ENCODE assay signal across 8 mouse cellular contexts in the genomic region with DNA sequence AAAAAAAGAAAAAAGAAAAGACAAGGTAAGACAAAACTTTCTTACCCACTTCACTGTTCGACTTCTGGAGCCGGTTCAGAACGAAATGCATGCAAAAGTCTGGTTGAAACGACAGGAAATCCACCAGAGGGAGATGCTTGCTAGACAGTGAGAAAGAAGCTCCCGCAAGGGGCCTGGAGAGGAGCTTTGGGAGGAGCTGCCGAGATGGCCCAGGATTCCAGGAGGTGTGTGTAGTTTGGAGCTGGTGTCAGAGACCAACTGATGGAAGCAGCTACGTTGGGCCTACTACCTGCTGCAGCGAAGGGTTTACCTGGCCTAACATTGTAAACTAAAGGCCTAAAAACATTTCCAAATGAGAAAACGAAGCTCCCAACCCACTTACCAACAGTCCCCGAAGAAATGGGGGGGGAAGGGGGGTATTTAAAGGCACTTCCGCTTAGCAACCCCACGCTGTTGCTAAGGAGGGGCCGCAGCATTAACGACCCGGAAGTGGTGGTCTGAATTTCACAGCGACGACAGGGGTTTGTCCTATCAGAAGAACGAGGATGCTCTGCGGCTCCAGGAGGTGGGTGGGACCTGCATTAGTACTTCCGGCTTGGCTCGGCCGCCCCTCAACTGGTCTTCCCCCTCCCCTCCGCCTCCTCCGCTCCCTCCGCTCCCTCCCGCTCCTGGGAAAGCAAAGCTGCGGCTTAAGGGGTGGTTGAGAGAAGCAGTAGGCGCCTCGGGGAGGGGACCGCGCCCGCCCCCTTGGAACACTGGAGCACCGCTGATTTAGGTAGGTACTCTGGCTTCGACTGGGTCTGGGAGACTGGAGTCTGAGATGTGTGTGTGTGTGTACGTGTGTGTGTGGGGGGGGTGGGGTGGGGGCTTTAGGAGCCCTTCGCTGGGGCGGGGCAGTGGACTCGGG. TPM values are rescaled to one million over a fixed set of nuclear protein-coding genes. Genes with fewer than 3 reads are reported as not detected.
A peak's percentile ranks its signal among the peaks of the same experiment; 100 is the strongest.
DNase-seq lines count a peak whose midpoint lies in the region; ATAC-seq lines count a peak whose summit lies in the region.

A gene (minus strand): TSS at position 401 of the 907 bp plus-strand sequence.
A gene (plus strand): TSS at position 531 of the 907 bp plus-strand sequence.

- intact Hi-C loops in gastrocnemius, postnatal 14 days (cut with DNase I; ENCODE audit: low total_unique reads) = loop anchor here (10.0 kb wide), 1 partner anchor 96 kb away; no protein-coding TSS in a partner anchor
- intact Hi-C loops in left cerebral cortex, postnatal 10 days (cut with DNase I) = loop anchor here (2.0 kb wide), 1 partner anchor 96 kb away; no protein-coding TSS in a partner anchor

- DNase-seq in adrenal gland, adult (ENCODE audit: inconsistent age in 2 of 2, low spot score in 1 of 2) = peak; percentile 97 to 98
- peak; percentile 98 for DNase-seq in embryo, embryonic 10.5 days (ENCODE audit: low spot score)
- peak; percentile 97 for DNase-seq in gastrocnemius, postnatal 14 days
- DNase-seq in left cerebral cortex, postnatal 10 days (ENCODE audit: extremely low spot score in 1 of 2, low spot score in 2 of 2) = peak; percentile 97
- DNase-seq in right cerebral cortex, postnatal 25 days = peak; percentile 94
- DNase-seq in urinary bladder, postnatal 4 days (ENCODE audit: low spot score in 2 of 2) = peak; percentile 93 to 94

- ATAC-seq in inflammation-experienced regulatory T-cells, adult 6 months = peak; percentile 99
- peak; percentile 98 for ATAC-seq in megakaryocyte-erythroid progenitor cell, adult 5-6 weeks (replicated peaks; ENCODE audit: low FRiP score, low TSS enrichment, poor library complexity, severe bottlenecking)

RNA-seq across cellular contexts. Expression of the first gene that starts in this region (rescaled TPM):
- total RNA-seq in gastrocnemius, postnatal 14 days (2021) = 10 to 100 TPM; 14.9 to 15.6 TPM
- 10 to 100 TPM; 32.3 to 39.8 (median 35.4) TPM for polyA plus RNA-seq in inflammation-experienced regulatory T-cells, adult 6 months (2017; shearing (Covaris generic))
- 10 to 100 TPM; 34.8 to 37.6 TPM for total RNA-seq in left cerebral cortex, postnatal 10 days (2021)
- 13.0 and 14.6 TPM in 2 replicates for total RNA-seq in megakaryocyte-erythroid progenitor cell, adult 5-6 weeks (2014; fragmentation: Nextera tagmentation)
- 25.9 and 26.6 TPM in 2 replicates for total RNA-seq in megakaryocyte-erythroid progenitor cell, adult 5-6 weeks (2017)

RNA-seq across cellular contexts. Expression of the second gene that starts in this region (rescaled TPM):
- total RNA-seq in gastrocnemius, postnatal 14 days (2021) = 1 to 10 TPM; 6.1 to 7.4 TPM
- polyA plus RNA-seq in inflammation-experienced regulatory T-cells, adult 6 months (2017; shearing (Covaris generic)) = 10 to 100 TPM; 34.6 to 59.6 (median 43.4) TPM
- total RNA-seq in left cerebral cortex, postnatal 10 days (2021) = 10 to 100 TPM; 45.9 to 56.4 TPM
- 25.0 and 29.1 TPM in 2 replicates for total RNA-seq in megakaryocyte-erythroid progenitor cell, adult 5-6 weeks (2014; fragmentation: Nextera tagmentation)
- total RNA-seq in megakaryocyte-erythroid progenitor cell, adult 5-6 weeks (2017) = 21.4 and 22.0 TPM in 2 replicates

Comparison
In these comparisons a context has a peak if more than half of its experiments do, and no peak if none do; other contexts are left out.
1. Peak in every context shown above with its lines: DNase-seq and ATAC-seq.